Mouse (Mus musculus): Measurements from ENCODE around the gene Prlh. TPM values are rescaled to one million over a fixed set of nuclear protein-coding genes. Genes with fewer than 3 reads are reported as not detected.

The Prlh gene
- polyA plus RNA-seq, 1 experiment, result not detected

DNA sequence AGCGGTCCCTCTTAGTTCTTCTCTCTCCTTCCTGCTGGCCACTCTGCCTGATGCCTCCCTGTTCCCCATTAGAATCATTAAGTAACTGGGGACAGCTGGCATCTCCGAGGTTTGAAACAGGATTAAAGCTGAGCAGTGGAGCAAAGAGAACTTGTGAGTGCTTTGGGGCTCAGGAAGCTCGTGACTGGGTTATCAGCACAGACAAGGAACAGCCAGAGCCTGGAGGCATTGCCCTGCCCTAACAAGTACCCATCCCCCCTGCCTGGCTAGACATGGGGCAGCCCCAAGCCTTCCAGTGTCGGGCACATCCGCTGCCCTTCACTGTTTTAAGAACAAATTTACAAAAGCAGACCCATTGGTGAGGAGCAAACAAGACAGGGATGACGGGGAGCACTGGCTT lies 35.4 kb upstream of the Prlh start:
- TF ChIP-seq POLR2A (IDR thresholded peaks at IDR 0.05; ENCODE audit: extremely low read depth, insufficient read depth, low read length) (no peak), CTCF (IDR thresholded peaks at IDR 0.05; ENCODE audit: extremely low read depth, insufficient read depth, low read length) (no peak)

DNA sequence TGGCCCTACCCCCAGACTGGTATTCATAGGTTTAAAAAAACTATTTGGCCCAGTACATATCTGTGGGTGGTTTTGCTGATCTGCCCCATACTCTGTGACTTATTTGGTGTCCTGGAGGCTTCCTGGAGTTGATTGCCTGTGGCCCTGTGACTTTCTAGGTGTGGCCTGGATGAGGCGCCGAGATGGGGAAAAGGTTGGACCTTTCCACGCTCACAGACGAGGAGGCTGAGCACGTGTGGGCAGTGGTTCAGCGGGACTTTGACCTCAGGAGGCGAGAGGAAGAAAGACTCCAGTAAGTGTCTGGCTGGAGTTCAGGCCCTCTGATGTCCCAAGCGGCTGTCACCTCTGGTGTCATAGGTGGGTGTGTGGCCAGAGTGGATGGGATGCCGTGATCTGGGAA lies 31.2 kb upstream of the Prlh start:
- TF ChIP-seq POLR2A (IDR thresholded peaks at IDR 0.05; ENCODE audit: extremely low read depth, insufficient read depth, low read length), result no peak
- no peak for TF ChIP-seq CTCF (IDR thresholded peaks at IDR 0.05; ENCODE audit: extremely low read depth, insufficient read depth, low read length)
- Histone ChIP-seq H3K4me1 (ENCODE audit: control insufficient read depth, insufficient read depth, low read length) (no peaks in the 10 kb centered on the region), H3K27ac (ENCODE audit: insufficient read depth, low read length) (no peak overlapping the region), H3K4me3 (ENCODE audit: insufficient read depth, low read length) (no peak overlapping the region)

More for the DNA sequence above, 35.4 kb upstream of the Prlh start:
- Histone ChIP-seq H3K4me3 (ENCODE audit: insufficient read depth, low read length) (no peak overlapping the region), H3K27ac (ENCODE audit: insufficient read depth, low read length) (no peak overlapping the region), H3K4me1 (ENCODE audit: control insufficient read depth, insufficient read depth, low read length) (no peaks in the 10 kb centered on the region)

DNA sequence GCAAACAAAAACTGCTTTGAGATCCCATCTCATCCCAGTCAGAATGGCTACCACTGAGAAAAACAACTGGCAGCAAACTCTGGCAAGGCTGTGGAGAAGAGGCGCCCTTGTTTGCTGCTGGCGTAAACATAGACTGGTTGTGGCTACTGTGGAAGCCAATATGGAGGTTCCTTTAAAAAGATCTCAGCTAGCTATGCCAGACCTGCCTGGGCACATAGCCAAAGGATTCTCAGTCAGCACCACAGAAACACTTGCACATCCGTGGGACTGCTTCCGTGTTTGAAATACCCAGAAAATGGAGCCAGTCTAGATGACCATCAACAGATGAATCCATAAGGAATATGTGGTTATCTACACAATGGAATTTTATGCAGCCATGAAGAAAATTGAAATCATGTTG lies 26.9 kb upstream of the Prlh start:
- no peak overlapping the region for H3K4me3 ChIP-seq (ENCODE audit: insufficient read depth, low read length)
- H3K4me1 ChIP-seq (ENCODE audit: control insufficient read depth, insufficient read depth, low read length), result no peaks in the 10 kb centered on the region
- H3K27ac ChIP-seq (ENCODE audit: insufficient read depth, low read length), result no peak overlapping the region
- no peak for TF ChIP-seq CTCF (IDR thresholded peaks at IDR 0.05; ENCODE audit: extremely low read depth, insufficient read depth, low read length)
- TF ChIP-seq POLR2A (IDR thresholded peaks at IDR 0.05; ENCODE audit: extremely low read depth, insufficient read depth, low read length), result no peak

DNA sequence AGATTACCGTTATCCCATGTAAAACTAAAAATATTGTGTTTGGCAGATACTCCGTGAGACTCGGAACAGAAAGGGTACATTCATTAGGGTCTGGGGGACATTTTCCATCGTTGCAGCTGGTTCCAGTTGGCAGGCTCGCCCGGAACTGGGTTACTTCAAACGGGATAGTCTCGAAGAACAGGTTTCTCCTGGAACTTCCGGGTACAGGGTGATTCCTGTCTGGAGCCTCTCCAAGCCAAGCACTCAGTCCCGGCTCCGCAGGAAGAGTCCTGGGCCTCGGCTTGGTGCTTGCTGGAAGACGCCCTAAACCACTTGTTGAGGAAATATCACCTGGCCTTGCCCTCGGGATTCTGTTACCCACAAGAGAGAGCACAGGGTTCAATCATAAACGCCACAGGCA lies 25.6 kb upstream of the Prlh start:
- Histone ChIP-seq H3K27ac (ENCODE audit: insufficient read depth, low read length) (no peak overlapping the region), H3K4me1 (ENCODE audit: control insufficient read depth, insufficient read depth, low read length) (no peaks in the 10 kb centered on the region), H3K4me3 (ENCODE audit: insufficient read depth, low read length) (no peak overlapping the region)
- TF ChIP-seq CTCF (IDR thresholded peaks at IDR 0.05; ENCODE audit: extremely low read depth, insufficient read depth, low read length), result no peak

DNA sequence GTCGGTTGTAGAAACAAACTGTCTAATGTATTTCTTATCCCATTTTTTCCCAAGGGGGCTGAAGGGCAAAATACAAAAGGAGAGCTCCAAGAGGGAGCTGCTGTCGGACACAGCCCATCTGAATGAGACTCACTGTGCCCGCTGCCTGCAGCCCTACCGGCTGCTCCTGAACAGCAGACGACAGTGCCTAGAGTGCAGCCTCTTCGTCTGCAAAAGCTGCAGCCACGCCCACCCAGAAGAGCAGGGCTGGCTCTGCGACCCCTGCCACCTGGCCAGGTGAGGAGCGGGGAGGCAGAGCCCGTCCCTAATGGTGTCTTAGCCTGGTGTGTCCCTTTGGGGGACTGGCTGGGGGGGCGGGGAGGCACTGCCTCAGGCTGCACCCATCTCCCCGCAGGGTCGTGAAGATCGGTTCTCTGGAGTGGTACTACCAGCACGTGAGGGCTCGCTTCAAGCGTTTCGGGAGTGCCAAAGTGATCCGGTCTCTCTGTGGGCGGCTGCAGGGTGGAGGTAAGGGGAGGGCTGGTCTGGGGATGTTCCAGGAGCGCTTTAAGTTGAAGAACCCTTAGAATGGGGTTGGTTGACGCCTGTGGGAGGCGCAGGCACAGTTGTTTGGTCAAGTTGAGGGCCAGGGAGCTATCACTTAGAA lies 24.9 kb upstream of the Prlh start:
- Histone ChIP-seq H3K4me3 (ENCODE audit: insufficient read depth, low read length) (no peak overlapping the region), H3K4me1 (ENCODE audit: control insufficient read depth, insufficient read depth, low read length) (no peaks in the 10 kb centered on the region), H3K27ac (ENCODE audit: insufficient read depth, low read length) (no peak overlapping the region)
- no peak for TF ChIP-seq CTCF (IDR thresholded peaks at IDR 0.05; ENCODE audit: extremely low read depth, insufficient read depth, low read length)
- no peak for TF ChIP-seq POLR2A (IDR thresholded peaks at IDR 0.05; ENCODE audit: extremely low read depth, insufficient read depth, low read length)

DNA sequence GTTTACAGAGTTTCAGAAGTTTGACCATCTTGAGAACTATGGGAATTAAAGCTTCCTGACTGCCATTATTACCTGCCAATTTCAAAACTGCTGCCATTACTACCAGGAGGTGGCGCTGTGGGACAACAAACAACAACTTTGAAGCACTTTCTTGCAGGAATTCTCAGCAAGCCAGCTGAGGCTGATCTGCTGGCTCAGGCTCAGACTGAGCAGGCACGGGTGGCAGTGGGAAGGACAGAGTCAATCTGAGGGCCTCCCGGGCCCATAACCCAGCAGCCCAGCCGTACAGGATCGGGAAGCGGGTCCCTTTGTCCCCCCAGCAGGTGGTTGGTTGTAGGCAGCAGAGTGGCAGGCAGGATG lies 24.4 kb upstream of the Prlh start:
- H3K4me3 ChIP-seq (ENCODE audit: insufficient read depth, low read length), result no peak overlapping the region
- H3K27ac ChIP-seq (ENCODE audit: insufficient read depth, low read length), result no peak overlapping the region
- TF ChIP-seq CTCF (IDR thresholded peaks at IDR 0.05; ENCODE audit: extremely low read depth, insufficient read depth, low read length) (peak; percentile 87), POLR2A (IDR thresholded peaks at IDR 0.05; ENCODE audit: extremely low read depth, insufficient read depth, low read length) (no peak)
- no peaks in the 10 kb centered on the region for H3K4me1 ChIP-seq (ENCODE audit: control insufficient read depth, insufficient read depth, low read length)

DNA sequence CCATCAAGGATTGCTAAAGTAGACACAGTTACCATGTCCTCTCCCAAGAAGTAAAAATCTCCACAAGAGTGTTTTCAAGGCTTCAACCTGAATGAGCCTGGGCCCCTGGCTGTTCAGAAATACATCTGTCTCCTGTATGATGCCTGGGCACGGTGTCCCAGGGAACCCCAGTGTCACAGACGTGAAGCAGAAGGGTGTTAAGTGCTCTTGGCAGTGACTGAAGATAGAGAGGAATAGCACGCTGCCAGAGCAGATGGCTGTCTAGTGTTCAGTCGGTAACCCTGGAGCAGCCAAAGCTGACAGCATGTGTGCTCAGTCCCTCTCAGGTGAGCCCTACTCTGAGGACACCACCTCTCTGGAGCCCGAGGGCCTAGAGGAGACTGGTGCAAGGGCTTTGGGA lies 19.9 kb upstream of the Prlh start:
- H3K4me3 ChIP-seq (ENCODE audit: insufficient read depth, low read length), result no peak overlapping the region
- no peak for TF ChIP-seq POLR2A (IDR thresholded peaks at IDR 0.05; ENCODE audit: extremely low read depth, insufficient read depth, low read length)
- no peak for TF ChIP-seq CTCF (IDR thresholded peaks at IDR 0.05; ENCODE audit: extremely low read depth, insufficient read depth, low read length)
- no peak overlapping the region for H3K27ac ChIP-seq (ENCODE audit: insufficient read depth, low read length)
- no peaks in the 10 kb centered on the region for H3K4me1 ChIP-seq (ENCODE audit: control insufficient read depth, insufficient read depth, low read length)

DNA sequence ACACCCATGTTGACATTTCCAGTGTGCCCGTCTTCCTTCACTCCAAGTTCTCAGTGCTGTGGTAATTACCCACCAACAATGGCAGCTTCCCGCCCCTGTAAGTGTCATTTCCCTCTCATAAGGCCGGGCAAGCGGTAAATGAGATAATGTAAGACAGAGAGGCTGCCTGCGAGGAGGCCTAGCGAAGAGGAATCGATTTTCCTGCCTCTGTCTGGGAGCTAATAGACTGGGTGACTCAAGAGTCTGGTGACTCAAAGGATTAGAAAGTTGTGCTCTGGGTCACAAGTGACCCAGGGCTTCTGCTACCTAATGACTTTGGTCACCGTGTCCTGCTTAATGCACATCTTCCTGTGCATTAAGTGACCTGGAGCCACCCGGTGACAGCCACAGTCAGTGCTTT lies 15.9 kb upstream of the Prlh start:
- TF ChIP-seq POLR2A (IDR thresholded peaks at IDR 0.05; ENCODE audit: extremely low read depth, insufficient read depth, low read length) (no peak), CTCF (IDR thresholded peaks at IDR 0.05; ENCODE audit: extremely low read depth, insufficient read depth, low read length) (no peak)
- no peak overlapping the region for H3K27ac ChIP-seq (ENCODE audit: insufficient read depth, low read length)
- H3K4me1 ChIP-seq (ENCODE audit: control insufficient read depth, insufficient read depth, low read length), result no peaks in the 10 kb centered on the region
- H3K4me3 ChIP-seq (ENCODE audit: insufficient read depth, low read length), result no peak overlapping the region

DNA sequence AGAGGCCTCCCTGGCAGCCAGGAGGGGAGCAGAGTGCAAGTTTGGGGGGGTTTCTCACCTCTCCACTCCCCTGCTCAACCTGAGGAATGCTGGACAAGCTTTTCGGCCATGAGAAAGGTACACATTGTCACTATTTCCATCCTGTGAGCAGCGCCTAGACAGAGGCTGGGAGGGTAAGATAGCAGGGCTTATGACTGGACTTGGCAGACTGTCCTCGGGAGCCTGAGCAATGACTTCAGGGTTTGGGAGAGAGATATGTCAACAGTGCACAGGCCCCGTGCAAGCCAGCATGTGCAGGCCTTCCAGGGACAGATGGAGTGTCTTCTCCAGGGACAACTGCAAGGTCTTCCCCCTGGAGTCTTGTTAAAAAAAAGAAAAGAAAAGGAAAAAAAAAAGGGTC lies 12.9 kb upstream of the Prlh start:
- Histone ChIP-seq H3K27ac (ENCODE audit: insufficient read depth, low read length) (no peak overlapping the region), H3K4me1 (ENCODE audit: control insufficient read depth, insufficient read depth, low read length) (no peaks in the 10 kb centered on the region), H3K4me3 (ENCODE audit: insufficient read depth, low read length) (no peak overlapping the region)
- TF ChIP-seq CTCF (IDR thresholded peaks at IDR 0.05; ENCODE audit: extremely low read depth, insufficient read depth, low read length), result no peak
- no peak for TF ChIP-seq POLR2A (IDR thresholded peaks at IDR 0.05; ENCODE audit: extremely low read depth, insufficient read depth, low read length)

DNA sequence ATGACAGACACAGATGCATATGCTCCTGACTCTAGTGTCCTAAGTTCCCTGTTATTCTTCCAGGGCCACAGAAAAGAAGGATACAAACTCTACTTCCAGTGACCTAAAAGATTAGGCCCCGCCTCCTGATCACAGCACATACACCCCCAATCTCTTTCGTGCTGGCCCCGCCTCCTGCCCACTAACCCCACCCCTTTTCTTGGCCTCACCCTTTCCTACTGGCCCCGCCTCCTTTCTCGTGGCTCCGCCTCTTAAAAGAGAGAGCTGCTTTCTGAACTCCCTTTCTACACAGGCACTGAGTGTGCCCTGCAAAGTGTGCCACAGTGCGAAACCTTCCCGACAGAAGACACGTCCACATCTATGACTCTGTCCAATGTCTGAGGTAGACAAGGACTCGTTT lies 7.7 kb upstream of the Prlh start:
- TF ChIP-seq CTCF (IDR thresholded peaks at IDR 0.05; ENCODE audit: extremely low read depth, insufficient read depth, low read length) (no peak), POLR2A (IDR thresholded peaks at IDR 0.05; ENCODE audit: extremely low read depth, insufficient read depth, low read length) (no peak)
- no peak overlapping the region for H3K4me3 ChIP-seq (ENCODE audit: insufficient read depth, low read length)

More for the DNA sequence above, 7.7 kb upstream of the Prlh start:
- H3K4me1 ChIP-seq (ENCODE audit: control insufficient read depth, insufficient read depth, low read length), result no peaks in the 10 kb centered on the region
- no peak overlapping the region for H3K27ac ChIP-seq (ENCODE audit: insufficient read depth, low read length)
